Mouse (Mus musculus): ENCODE data around the gene Fbxw11. TPM values are rescaled to one million over a fixed set of nuclear protein-coding genes. Genes with fewer than 3 reads are reported as not detected.
A peak's percentile ranks its signal among the peaks of the same experiment; 100 is the strongest.

Gene Fbxw11
- polyA plus RNA-seq, 1 experiment from 2014 or later = 95.8 TPM

DNA sequence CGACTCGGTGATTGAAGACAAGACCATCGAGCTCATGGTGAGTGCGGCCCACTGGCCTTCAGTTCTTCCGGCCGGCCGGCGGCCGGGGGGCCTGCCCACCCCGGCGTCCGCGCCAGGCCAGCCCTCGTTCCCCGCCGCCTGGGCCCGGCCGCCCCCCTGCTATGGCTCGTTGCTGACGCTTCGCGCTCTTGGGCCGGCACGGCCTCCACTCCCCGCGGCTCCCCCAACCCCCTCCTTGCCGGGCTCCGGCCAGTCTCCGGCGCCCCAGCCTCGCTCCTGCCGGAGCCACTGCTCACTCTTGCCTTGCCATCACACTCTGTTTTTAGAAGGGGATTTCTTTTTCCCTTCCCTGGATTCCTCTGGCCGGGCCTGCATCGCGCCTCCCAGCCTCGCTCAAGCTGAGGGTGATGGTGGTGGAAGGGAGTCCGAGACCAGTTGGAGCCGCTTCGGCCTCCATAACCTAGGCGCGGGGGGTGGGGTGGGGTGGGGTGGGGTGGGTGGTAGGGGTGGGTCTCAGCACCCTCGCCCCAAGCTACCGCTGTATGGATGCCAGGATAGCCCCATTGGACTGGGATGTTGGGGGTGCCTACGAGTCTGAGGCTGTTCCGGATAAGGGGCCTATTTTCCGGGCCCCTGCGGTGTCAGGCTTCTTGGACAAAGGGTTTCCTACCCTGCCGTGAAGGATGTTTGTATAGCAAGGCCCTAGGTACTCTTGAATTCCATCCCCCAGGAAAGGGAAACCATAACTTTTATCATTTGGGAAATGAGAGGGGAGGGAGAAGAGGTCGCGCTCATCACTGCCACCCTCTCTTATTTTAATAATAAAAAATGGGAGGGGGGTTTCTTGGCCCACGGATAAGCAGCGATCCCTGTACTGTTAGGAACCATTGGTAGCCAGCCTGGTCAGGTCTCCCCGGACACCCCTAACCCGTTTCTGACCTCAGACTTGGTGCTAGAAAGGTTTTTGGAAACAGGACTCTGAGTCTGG is 669 bp downstream of the Fbxw11 start:
- 1% methylated on average over 48 of the region's 54 CpGs for WGBS
- peak; percentile 78 for DNase-seq (ENCODE audit: low spot score)
- no peaks in the 10 kb centered on the region for H3K27me3 ChIP-seq (ENCODE audit: control insufficient read depth, insufficient read depth, low read length)

DNA sequence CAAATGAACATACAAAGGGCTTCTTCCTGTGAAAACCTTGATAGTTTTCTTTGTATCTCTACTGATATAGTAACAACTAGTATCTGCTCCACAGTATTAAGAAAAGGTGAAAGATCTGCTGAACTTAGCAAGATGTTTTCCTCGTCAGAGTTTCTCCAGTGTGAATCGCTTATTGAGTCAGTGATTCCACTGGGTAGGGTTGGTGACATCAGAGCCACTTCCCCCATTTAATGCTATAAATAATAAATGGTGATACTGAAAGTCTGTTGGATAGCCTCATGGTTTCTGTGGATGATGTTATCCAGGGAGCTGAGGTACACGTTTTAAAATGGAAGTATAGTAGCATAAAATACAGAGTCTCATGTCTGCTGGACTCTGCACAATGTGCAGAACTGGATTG is 1.5 kb downstream of the Fbxw11 start:
- Histone ChIP-seq H3K4me2 (ENCODE audit: low read depth, low read length, severe bottlenecking) (peak overlapping the region; percentile 47), H3K27me3 (ENCODE audit: control insufficient read depth, insufficient read depth, low read length) (no peaks in the 10 kb centered on the region), H3K9me3 (ENCODE audit: control insufficient read depth, low read length) (no peaks in the 10 kb centered on the region), H3K4me1 (replicated peaks; ENCODE audit: control insufficient read depth, insufficient read depth, low read length) (no peaks in the 10 kb centered on the region), H3K9ac (ENCODE audit: low read length) (peak overlapping the region; percentile 96), H3K36me3 (ENCODE audit: control insufficient read depth, insufficient read depth, low read length) (no peaks in the 10 kb centered on the region), H3K4me3 (ENCODE audit: low read depth, low read length) (peak overlapping the region; percentile 99), H3K27ac (ENCODE audit: low read depth, low read length) (no peak overlapping the region)
- ATAC-seq (replicated peaks; ENCODE audit: low FRiP score) (no peak), DNase-seq (ENCODE audit: low spot score) (no peak)
- WGBS = 64% methylated on average over 3 of the region's 3 CpGs

More for the DNA sequence above, 669 bp downstream of the Fbxw11 start:
- Histone ChIP-seq H3K4me2 (ENCODE audit: low read depth, low read length, severe bottlenecking) (peak overlapping the region; percentile 47), H3K27ac (ENCODE audit: low read depth, low read length) (peak overlapping the region; percentile 94), H3K4me1 (replicated peaks; ENCODE audit: control insufficient read depth, insufficient read depth, low read length) (no peaks in the 10 kb centered on the region), H3K9ac (ENCODE audit: low read length) (peak overlapping the region; percentile 96), H3K4me3 (ENCODE audit: low read depth, low read length) (peak overlapping the region; percentile 99), H3K36me3 (ENCODE audit: control insufficient read depth, insufficient read depth, low read length) (no peaks in the 10 kb centered on the region), H3K9me3 (ENCODE audit: control insufficient read depth, low read length) (no peaks in the 10 kb centered on the region)
- peak; percentile 42 for ATAC-seq (replicated peaks; ENCODE audit: low FRiP score)

DNA sequence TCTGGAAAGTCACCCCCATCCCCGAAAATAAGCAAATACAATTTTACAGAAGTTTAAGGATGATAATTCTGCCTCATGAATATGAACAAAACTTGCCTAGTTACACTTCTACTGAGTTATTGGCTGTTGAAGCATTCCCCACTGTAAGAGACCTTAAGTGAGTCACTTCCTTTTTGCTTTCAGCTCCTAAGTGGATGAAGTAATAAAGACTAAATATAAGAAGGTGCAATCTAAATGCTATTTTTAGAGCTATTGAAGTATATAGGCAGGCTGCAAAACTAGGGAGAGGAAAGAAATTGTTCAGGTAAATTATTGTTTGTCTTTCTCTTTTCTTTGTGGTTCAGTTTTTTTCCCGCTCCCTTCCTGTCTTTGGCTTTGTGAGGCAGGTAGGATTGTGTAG is 4.7 kb downstream of the Fbxw11 start:
- WGBS = 84% methylated on average over 2 of the region's 2 CpGs
- Histone ChIP-seq H3K4me3 (ENCODE audit: low read depth, low read length) (no peak overlapping the region), H3K4me1 (replicated peaks; ENCODE audit: control insufficient read depth, insufficient read depth, low read length) (no peaks in the 10 kb centered on the region), H3K4me2 (ENCODE audit: low read depth, low read length, severe bottlenecking) (no peak overlapping the region), H3K9ac (ENCODE audit: low read length) (no peak overlapping the region), H3K9me3 (ENCODE audit: control insufficient read depth, low read length) (no peaks in the 10 kb centered on the region), H3K27me3 (ENCODE audit: control insufficient read depth, insufficient read depth, low read length) (no peaks in the 10 kb centered on the region), H3K27ac (ENCODE audit: low read depth, low read length) (no peak overlapping the region), H3K36me3 (ENCODE audit: control insufficient read depth, insufficient read depth, low read length) (no peaks in the 10 kb centered on the region)
- no peak for DNase-seq (ENCODE audit: low spot score)
- ATAC-seq (replicated peaks; ENCODE audit: low FRiP score) = no peak

DNA sequence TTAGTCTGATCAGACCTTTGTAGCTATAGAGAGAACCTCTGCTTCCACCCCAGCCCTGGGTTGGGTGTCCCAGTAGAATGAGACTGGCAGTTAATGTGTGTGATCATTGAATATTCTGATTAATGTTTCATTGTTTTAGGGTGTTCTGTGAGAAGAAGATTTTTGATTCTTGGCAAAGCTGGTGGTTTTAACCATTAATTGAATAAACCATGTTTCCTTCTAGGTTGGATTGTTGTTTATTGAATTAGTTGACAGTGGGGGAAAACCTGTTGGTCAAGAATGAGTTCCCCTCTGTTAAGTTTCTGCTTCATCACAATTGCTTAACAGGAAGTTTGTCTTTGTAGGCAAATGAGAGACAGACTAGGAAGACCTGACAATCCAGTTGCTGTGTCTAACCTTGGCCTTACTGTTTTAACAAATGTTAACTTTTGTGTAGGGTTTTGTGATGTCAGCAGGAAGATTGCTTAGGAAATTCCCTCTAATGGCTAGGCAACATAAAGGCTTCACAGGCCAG is 7.8 kb downstream of the Fbxw11 start:
- H3K36me3 ChIP-seq (ENCODE audit: control insufficient read depth, insufficient read depth, low read length) = no peaks in the 10 kb centered on the region
- H3K9ac ChIP-seq (ENCODE audit: low read length) = no peak overlapping the region
- H3K27ac ChIP-seq (ENCODE audit: low read depth, low read length) = no peak overlapping the region
- no peak overlapping the region for H3K4me2 ChIP-seq (ENCODE audit: low read depth, low read length, severe bottlenecking)
- no peaks in the 10 kb centered on the region for H3K9me3 ChIP-seq (ENCODE audit: control insufficient read depth, low read length)
- ATAC-seq (replicated peaks; ENCODE audit: low FRiP score) (no peak), DNase-seq (ENCODE audit: low spot score) (no peak)
- no peaks in the 10 kb centered on the region for H3K4me1 ChIP-seq (replicated peaks; ENCODE audit: control insufficient read depth, insufficient read depth, low read length)
- H3K27me3 ChIP-seq (ENCODE audit: control insufficient read depth, insufficient read depth, low read length) = no peaks in the 10 kb centered on the region
- H3K4me3 ChIP-seq (ENCODE audit: low read depth, low read length) = no peak overlapping the region

DNA sequence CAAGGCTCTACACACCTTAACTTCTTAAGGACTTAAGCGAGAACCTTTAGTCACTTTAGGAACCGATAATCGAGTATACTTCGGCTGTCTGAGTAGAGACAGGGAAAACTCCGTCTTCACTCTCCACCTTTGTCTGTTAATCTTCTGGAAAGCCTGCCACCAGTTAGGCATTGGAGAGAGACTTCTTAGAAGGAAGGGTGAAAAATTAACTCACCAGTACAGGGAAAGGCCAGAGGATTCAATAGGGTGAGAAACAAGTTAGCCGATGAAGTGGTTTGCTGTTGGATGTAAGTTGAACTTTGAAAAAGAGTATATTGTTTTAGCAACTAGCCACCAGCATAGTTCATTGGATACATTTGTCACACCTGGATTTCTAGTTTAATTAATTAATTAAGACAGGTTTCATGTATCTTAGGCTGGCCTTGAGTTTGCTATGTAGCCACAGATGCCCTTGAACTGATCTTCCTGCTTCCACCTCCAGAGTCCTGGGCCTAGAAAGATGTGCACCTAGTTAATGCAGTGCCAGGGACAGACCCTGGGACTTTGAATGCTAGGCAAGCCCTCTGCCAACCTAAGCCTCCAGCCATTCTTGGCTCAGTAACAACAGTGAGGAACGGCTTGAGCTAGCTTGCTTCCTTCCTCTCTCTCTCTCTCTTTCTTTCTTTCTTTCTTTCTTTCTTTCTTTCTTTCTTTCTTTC is 8.5 kb downstream of the Fbxw11 start:
- H3K36me3 ChIP-seq (ENCODE audit: control insufficient read depth, insufficient read depth, low read length) = no peaks in the 10 kb centered on the region
- no peak overlapping the region for H3K4me2 ChIP-seq (ENCODE audit: low read depth, low read length, severe bottlenecking)
- H3K4me1 ChIP-seq (replicated peaks; ENCODE audit: control insufficient read depth, insufficient read depth, low read length) = no peaks in the 10 kb centered on the region
- H3K4me3 ChIP-seq (ENCODE audit: low read depth, low read length) = no peak overlapping the region
- 95% methylated on average over 7 of the region's 7 CpGs for WGBS
- H3K27me3 ChIP-seq (ENCODE audit: control insufficient read depth, insufficient read depth, low read length) = no peaks in the 10 kb centered on the region
- no peak overlapping the region for H3K9ac ChIP-seq (ENCODE audit: low read length)
- DNase-seq (ENCODE audit: low spot score) (no peak), ATAC-seq (replicated peaks; ENCODE audit: low FRiP score) (no peak)
- no peaks in the 10 kb centered on the region for H3K9me3 ChIP-seq (ENCODE audit: control insufficient read depth, low read length)
- no peak overlapping the region for H3K27ac ChIP-seq (ENCODE audit: low read depth, low read length)

DNA sequence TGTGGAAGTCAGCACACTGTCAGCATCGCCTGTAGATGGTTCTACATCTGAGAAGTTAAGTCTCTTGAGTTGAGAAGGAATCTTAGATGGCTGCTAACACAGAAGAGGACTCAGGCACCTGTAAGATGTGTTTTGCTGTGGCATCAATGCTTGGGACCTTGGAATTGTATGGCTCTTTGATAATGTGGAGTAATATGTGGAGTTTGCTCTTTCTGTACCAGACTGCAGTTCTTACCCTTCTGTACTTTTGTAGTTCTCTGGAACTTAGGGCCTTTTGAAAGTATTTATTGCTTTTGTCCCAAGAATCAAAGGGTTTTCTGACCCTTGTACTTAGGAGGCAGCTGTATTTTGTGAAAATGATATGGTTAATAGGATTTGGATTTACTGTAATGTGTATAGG is 9.2 kb downstream of the Fbxw11 start:
- H3K9ac ChIP-seq (ENCODE audit: low read length) = no peak overlapping the region

DNA sequence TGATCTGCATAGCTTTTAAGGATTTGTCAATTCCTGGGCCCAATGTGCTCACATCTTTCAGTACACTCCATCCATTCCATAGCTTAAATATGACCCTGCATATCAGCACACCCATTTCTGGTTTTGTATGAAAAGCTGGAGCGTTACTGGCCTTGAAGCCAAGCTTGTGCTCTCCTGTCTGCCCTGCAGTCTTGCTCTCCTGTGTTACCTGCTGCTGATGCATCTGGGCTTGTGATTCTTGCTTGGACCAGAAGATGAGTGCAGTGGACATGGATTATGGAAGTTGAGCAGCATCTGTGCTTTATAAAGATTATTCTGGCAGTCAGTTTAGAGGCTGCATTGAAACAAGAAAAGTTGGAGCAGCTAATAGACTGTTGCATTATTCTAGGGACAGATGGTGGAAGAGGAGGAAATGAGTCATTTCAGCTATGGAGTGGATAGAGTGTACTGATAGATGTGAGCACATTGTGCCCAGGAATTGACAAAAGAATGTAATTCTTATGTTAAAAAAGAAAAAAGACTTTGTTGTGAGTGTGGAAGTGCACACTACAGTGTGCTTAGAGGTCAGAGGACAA is 19.6 kb downstream of the Fbxw11 start:
- 95% methylated on average over 1 of the region's 1 CpGs for WGBS
- Histone ChIP-seq H3K36me3 (ENCODE audit: control insufficient read depth, insufficient read depth, low read length) (no peaks in the 10 kb centered on the region), H3K27ac (ENCODE audit: low read depth, low read length) (no peak overlapping the region), H3K27me3 (ENCODE audit: control insufficient read depth, insufficient read depth, low read length) (no peaks in the 10 kb centered on the region), H3K4me2 (ENCODE audit: low read depth, low read length, severe bottlenecking) (no peak overlapping the region), H3K9me3 (ENCODE audit: control insufficient read depth, low read length) (no peaks in the 10 kb centered on the region), H3K4me1 (replicated peaks; ENCODE audit: control insufficient read depth, insufficient read depth, low read length) (no peaks in the 10 kb centered on the region), H3K4me3 (ENCODE audit: low read depth, low read length) (no peak overlapping the region), H3K9ac (ENCODE audit: low read length) (no peak overlapping the region)
- no peak for ATAC-seq (replicated peaks; ENCODE audit: low FRiP score)
- no peak for DNase-seq (ENCODE audit: low spot score)

More for the DNA sequence above, 9.2 kb downstream of the Fbxw11 start:
- no peak for DNase-seq (ENCODE audit: low spot score)
- 79% methylated on average over 1 of the region's 1 CpGs for WGBS
- Histone ChIP-seq H3K36me3 (ENCODE audit: control insufficient read depth, insufficient read depth, low read length) (no peaks in the 10 kb centered on the region), H3K4me1 (replicated peaks; ENCODE audit: control insufficient read depth, insufficient read depth, low read length) (no peaks in the 10 kb centered on the region), H3K4me2 (ENCODE audit: low read depth, low read length, severe bottlenecking) (no peak overlapping the region), H3K4me3 (ENCODE audit: low read depth, low read length) (no peak overlapping the region), H3K9me3 (ENCODE audit: control insufficient read depth, low read length) (no peaks in the 10 kb centered on the region), H3K27ac (ENCODE audit: low read depth, low read length) (no peak overlapping the region), H3K27me3 (ENCODE audit: control insufficient read depth, insufficient read depth, low read length) (no peaks in the 10 kb centered on the region)
- no peak for ATAC-seq (replicated peaks; ENCODE audit: low FRiP score)

DNA sequence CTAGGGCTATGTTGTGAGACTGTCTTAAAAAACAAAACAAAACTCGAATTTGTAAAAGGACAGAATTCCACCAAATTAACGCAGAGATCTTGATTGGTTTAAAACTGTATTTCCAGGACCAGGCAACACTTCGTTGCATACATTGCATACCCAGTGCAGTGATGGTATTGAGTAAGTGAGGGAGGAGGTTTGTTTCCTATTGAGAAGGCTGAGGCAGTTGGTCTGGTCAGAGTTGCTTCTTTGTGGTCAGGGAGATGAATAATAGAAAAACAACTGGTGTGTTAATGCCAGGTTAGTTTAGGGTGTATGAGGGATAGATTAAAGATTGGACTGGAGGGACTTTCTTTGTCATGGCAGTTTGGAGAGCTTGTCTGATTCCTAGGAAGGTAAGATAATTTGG is 23.1 kb downstream of the Fbxw11 start:
- H3K27me3 ChIP-seq (ENCODE audit: control insufficient read depth, insufficient read depth, low read length) = no peaks in the 10 kb centered on the region
- no peaks in the 10 kb centered on the region for H3K9me3 ChIP-seq (ENCODE audit: control insufficient read depth, low read length)
- DNase-seq (ENCODE audit: low spot score) (no peak), ATAC-seq (replicated peaks; ENCODE audit: low FRiP score) (no peak)
- H3K9ac ChIP-seq (ENCODE audit: low read length) = no peak overlapping the region
- H3K4me3 ChIP-seq (ENCODE audit: low read depth, low read length) = no peak overlapping the region
- H3K4me1 ChIP-seq (replicated peaks; ENCODE audit: control insufficient read depth, insufficient read depth, low read length) = 0 out of 2 replicates have a peak, but pooled peaks cover 2% of the 10 kb centered on the region
- H3K27ac ChIP-seq (ENCODE audit: low read depth, low read length) = no peak overlapping the region
- H3K36me3 ChIP-seq (ENCODE audit: control insufficient read depth, insufficient read depth, low read length) = no peaks in the 10 kb centered on the region; the same call in 1 of the 2 replicates
- no peak overlapping the region for H3K4me2 ChIP-seq (ENCODE audit: low read depth, low read length, severe bottlenecking)
- WGBS = 91% methylated on average over 3 of the region's 3 CpGs
